Mouse (Mus musculus) neural tube, embryonic 12.5 days (tissue): ENCODE measurements around the gene Fdxr. TPM values are rescaled to one million over a fixed set of nuclear protein-coding genes. Genes with fewer than 3 reads are reported as not detected.
A peak's percentile ranks its signal among the peaks of the same experiment; 100 is the strongest.

Experiments
- ATAC-seq: fragments of 200-750 bp; cut with Nextera tagmentation; 2 replicates; pipeline ENCODE4 v1.8.0; 2017; ENCODE audit warnings: low read depth, mild to moderate bottlenecking, moderate TSS enrichment, moderate library complexity; ENCODE audit not compliant: low FRiP score
- H3K27ac ChIP-seq: fragments of 300-500 bp; sonication (generic); 2 replicates; pipeline ENCODE4 v1.5.1; 2016
- H3K27me3 ChIP-seq: fragments of 300-500 bp; sonication (generic); replicated peaks from 2 replicates; pipeline ENCODE4 v1.6.1; 2016; ENCODE audit warnings: mild to moderate bottlenecking
- H3K36me3 ChIP-seq: fragments of 300-500 bp; sonication (generic); 2 replicates; pipeline ENCODE4 v1.6.1; 2016; ENCODE audit warnings: mild to moderate bottlenecking
- H3K4me1 ChIP-seq: fragments of 300-500 bp; sonication (generic); 2 replicates; pipeline ENCODE4 v1.6.1; 2016
- H3K4me2 ChIP-seq: fragments of 300-500 bp; sonication (generic); replicated peaks from 2 replicates; pipeline ENCODE4 v1.6.1; 2016; ENCODE audit warnings: mild to moderate bottlenecking
- H3K4me3 ChIP-seq: fragments of 300-500 bp; sonication (generic); 2 replicates; pipeline ENCODE4 v1.5.1; 2016
- H3K9ac ChIP-seq: fragments of 300-500 bp; sonication (generic); 2 replicates; pipeline ENCODE4 v1.6.1; 2016; ENCODE audit warnings: mild to moderate bottlenecking
- H3K9me3 ChIP-seq: fragments of 300-500 bp; sonication (generic); 2 replicates; pipeline ENCODE4 v1.6.1; 2016; ENCODE audit warnings: mild to moderate bottlenecking
- WGBS: fragments of 180-500 bp; shearing (Covaris S2); methylation state at CpG from one replicate; pipeline ENCODE4 v1.1.7; 2016; 5-methylcytosine and 5-hydroxymethylcytosine counted together
- polyA plus RNA-seq: library from polyadenylated mRNA; unstranded; fragments of >200 nt; fragmentation: Nextera tagmentation; extraction: Ambion mirVana; gene quantifications from 2 replicates; pipeline ENCODE4 v1.2.1, GENCODE M21; 2016

The Fdxr gene
- polyA plus RNA-seq, 1 experiment from 2014 or later = 16.4 TPM

- no peak overlapping the region for H3K27ac ChIP-seq
- H3K4me1 ChIP-seq = 0 out of 2 replicates have a peak, but pooled peaks cover 4% of the 10 kb centered on the region
- no peak overlapping the region for H3K4me3 ChIP-seq
- H3K4me2 ChIP-seq = no peak overlapping the region
- 81% methylated on average over 19 of the region's 19 CpGs for WGBS
- H3K27me3 ChIP-seq = no peaks in the 10 kb centered on the region
- H3K9ac ChIP-seq = no peak overlapping the region
- no peak for ATAC-seq
- no peaks in the 10 kb centered on the region for H3K36me3 ChIP-seq
- no peaks in the 10 kb centered on the region for H3K9me3 ChIP-seq
Measured at GRCm38 (mm10) chr11:115286201-115286993, 9.5 kb upstream of the Fdxr start.

GRCm38 (mm10) chr11:115285282-115285681 lies 8.4 kb upstream of the Fdxr start:
- no peak overlapping the region for H3K4me2 ChIP-seq
- no peak overlapping the region for H3K9ac ChIP-seq
- no peaks in the 10 kb centered on the region for H3K36me3 ChIP-seq
- no peak overlapping the region for H3K27ac ChIP-seq
- H3K4me3 ChIP-seq = no peak overlapping the region
- H3K9me3 ChIP-seq = no peaks in the 10 kb centered on the region
- no peak for ATAC-seq
- H3K4me1 ChIP-seq = 0 out of 2 replicates have a peak, but pooled peaks cover 4% of the 10 kb centered on the region
- 77% methylated on average over 4 of the region's 4 CpGs for WGBS
- no peaks in the 10 kb centered on the region for H3K27me3 ChIP-seq

GRCm38 (mm10) chr11:115283891-115284620 lies 7.2 kb upstream of the Fdxr start:
- Histone ChIP-seq H3K9ac (no peak overlapping the region), H3K4me1 (0 out of 2 replicates have a peak, but pooled peaks cover 4% of the 10 kb centered on the region), H3K36me3 (no peaks in the 10 kb centered on the region), H3K27ac (no peak overlapping the region), H3K9me3 (no peaks in the 10 kb centered on the region), H3K27me3 (no peaks in the 10 kb centered on the region), H3K4me2 (no peak overlapping the region), H3K4me3 (no peak overlapping the region)
- ATAC-seq = no peak
- WGBS = 87% methylated on average over 12 of the region's 12 CpGs

DNA sequence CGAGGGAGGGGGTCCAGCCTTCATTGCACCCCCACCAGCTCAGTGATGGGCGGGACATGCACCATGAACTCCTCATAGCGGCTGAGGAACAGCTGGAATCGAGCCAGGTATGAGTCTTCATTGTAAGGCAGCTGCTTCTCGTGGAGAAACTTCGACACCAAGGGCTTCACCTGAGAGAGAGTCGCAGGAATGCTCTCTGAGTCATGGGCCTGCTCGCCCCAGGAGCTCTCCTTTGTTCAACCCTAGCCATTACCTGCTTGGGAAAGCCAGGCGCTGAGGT lies 6.6 kb upstream of the Fdxr start:
- Histone ChIP-seq H3K4me2 (no peak overlapping the region), H3K27me3 (no peaks in the 10 kb centered on the region), H3K27ac (no peak overlapping the region), H3K9me3 (no peaks in the 10 kb centered on the region), H3K4me3 (no peak overlapping the region), H3K9ac (no peak overlapping the region), H3K36me3 (no peaks in the 10 kb centered on the region), H3K4me1 (0 out of 2 replicates have a peak, but pooled peaks cover 4% of the 10 kb centered on the region)
- 76% methylated on average over 9 of the region's 9 CpGs for WGBS
- no peak for ATAC-seq

DNA sequence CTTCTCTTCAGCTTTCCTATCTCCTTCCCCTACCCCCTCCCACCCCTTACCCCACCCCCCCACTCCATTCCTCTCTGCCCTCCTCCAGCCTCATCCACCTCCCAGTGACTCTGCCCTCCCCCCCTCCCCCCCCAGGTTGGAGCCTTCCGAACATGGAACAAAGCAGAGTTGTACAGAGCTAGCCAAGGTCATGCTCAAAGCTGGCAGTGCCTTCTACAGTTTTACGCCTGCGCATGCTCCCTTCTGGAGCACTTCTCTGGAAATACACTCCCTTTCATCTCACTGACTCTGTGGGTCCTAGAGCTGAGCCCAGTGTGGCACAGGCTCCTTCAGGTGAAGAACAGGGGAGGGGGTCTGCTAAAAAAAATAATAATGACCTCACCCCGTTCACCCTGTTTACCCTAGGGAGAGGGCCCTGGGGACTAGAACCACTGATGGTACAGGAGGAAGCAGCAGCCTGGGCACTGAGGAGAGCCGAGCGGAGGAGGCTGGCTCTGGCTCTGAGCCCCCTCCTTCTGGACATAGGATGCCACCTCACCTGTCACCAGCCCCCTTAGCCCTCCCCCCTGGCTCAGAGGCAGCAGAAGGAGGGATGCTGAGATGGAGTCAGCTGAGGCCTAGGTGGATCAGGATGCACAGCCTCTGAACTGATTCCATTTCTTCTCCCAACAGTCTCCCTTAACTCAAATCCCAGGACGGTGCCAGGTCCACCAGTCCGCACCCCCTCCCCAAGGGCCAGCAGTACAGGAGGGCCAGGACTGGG lies 6.1 kb upstream of the Fdxr start:
- no peak for ATAC-seq
- no peak overlapping the region for H3K4me3 ChIP-seq
- no peaks in the 10 kb centered on the region for H3K27me3 ChIP-seq
- H3K9me3 ChIP-seq = no peaks in the 10 kb centered on the region
- WGBS = 87% methylated on average over 8 of the region's 8 CpGs
- H3K4me1 ChIP-seq = peaks cover 6% of the 10 kb centered on the region
- no peak overlapping the region for H3K27ac ChIP-seq
- H3K4me2 ChIP-seq = no peak overlapping the region
- no peaks in the 10 kb centered on the region for H3K36me3 ChIP-seq
- no peak overlapping the region for H3K9ac ChIP-seq

DNA sequence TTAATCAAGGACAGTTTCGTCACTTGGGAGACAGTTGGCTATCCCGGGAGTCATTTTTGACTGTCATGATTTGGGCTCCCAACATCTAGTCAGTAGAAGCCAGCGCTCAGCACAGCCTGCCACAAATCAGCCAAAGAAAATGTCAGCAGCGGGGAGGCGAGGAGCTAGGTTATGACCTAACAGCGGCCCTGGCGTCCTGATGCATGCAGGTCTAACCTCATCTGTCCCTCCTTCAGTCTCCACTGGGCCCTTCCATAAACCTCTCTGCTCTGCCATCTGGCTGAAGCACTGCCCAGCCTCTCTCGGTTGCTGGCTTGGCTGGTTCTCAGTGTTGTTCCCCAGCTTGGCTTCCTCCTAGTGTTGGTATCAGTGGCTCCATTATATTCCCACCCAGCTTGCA lies 5.4 kb upstream of the Fdxr start:
- no peak overlapping the region for H3K4me3 ChIP-seq
- H3K4me2 ChIP-seq = no peak overlapping the region
- no peaks in the 10 kb centered on the region for H3K27me3 ChIP-seq
- no peaks in the 10 kb centered on the region for H3K9me3 ChIP-seq
- no peak overlapping the region for H3K27ac ChIP-seq
- H3K9ac ChIP-seq = no peak overlapping the region
- 75% methylated on average over 8 of the region's 8 CpGs for WGBS
- H3K36me3 ChIP-seq = no peaks in the 10 kb centered on the region
- H3K4me1 ChIP-seq = peaks cover 10% of the 10 kb centered on the region
- no peak for ATAC-seq

DNA sequence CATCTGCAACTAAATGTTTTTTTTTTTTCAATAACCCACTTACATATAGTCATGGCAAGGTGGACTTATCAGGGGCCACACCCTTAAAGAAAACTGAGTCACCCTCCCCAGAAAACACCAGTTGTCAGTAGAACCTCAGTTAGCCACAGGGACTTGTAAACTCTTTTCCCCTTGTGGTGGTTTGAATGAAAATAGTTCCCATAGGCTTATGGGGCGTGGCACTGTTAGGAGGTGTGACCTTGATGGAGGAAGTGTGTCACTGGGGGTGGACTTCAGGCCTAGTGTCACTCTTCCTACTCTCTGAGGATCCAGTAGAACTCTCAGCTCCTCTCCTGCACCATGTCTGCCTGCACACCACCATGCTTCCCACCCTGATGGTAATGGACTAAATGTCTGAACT lies 2.9 kb upstream of the Fdxr start:
- Histone ChIP-seq H3K36me3 (no peaks in the 10 kb centered on the region), H3K4me1 (peaks cover 22% of the 10 kb centered on the region), H3K9ac (no peak overlapping the region), H3K9me3 (no peaks in the 10 kb centered on the region), H3K27me3 (no peaks in the 10 kb centered on the region), H3K27ac (no peak overlapping the region), H3K4me2 (no peak overlapping the region), H3K4me3 (no peak overlapping the region)
- 62% methylated on average over 1 of the region's 1 CpGs for WGBS
- no peak for ATAC-seq

DNA sequence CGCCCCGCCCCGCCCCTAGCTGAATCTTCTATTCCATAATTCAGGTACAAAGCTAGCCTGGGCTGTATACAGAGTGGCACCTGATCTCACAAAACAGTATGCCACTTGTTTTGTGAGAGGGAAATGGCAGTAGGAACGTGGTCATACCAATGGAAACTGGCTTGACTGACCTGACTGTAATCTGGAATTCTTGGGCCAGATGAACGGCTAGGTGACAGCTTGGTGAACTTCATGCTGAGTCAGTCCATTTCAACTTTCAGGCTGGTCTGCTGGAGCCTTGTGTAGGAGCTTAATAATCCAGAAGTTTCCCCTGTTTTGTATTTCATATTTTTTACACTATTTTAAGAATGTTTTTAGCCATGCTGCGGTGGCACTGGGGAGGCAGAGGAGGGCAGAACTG lies 1.3 kb upstream of the Fdxr start:
- H3K27ac ChIP-seq = no peak overlapping the region
- no peaks in the 10 kb centered on the region for H3K36me3 ChIP-seq
- H3K4me1 ChIP-seq = peaks cover 22% of the 10 kb centered on the region
- H3K27me3 ChIP-seq = no peaks in the 10 kb centered on the region
- peak overlapping the region; percentile 70 for H3K4me2 ChIP-seq
- no peaks in the 10 kb centered on the region for H3K9me3 ChIP-seq
- WGBS = 79% methylated on average over 6 of the region's 6 CpGs
- H3K9ac ChIP-seq = no peak overlapping the region
- ATAC-seq = no peak
- no peak overlapping the region for H3K4me3 ChIP-seq

DNA sequence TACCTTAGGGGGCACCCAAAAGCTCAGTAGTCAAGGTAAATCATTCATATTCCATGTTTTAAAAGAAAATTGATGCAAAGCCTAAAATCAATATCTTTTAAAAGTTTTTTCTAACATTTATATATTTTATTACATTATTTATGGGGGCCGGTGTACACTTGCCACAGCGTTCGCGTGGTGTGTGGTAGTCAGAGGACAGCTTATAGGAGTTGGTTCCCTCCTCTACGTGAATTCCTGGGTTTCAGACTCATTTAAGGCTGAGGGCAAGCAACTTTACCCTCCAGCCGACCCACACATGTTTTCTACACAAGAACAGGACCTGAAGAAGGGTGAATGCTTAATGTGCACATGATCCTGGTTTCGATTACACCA lies 740 bp upstream of the Fdxr start:
- Histone ChIP-seq H3K36me3 (no peaks in the 10 kb centered on the region), H3K27ac (no peak overlapping the region)

DNA sequence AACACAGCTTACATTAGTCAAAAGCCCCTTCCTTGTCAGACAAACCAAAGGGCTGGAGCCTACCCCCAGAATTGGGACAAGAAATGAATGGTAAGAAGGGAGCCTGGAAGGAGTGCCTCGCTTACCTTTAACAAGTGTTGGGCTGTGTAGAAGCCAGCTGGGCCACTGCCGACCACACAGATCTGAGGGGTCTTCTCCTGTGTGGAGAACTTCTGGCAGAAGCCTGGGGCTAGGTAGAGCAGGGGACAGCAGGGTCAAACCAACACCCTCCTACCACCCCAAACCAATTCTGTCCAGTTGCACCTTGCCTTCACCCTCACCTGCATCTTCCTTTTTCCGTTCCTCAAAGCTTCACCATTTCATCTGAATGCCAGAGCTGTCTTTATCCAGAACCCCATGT lies 896 bp downstream of the Fdxr start:
- peaks cover 22% of the 10 kb centered on the region for H3K4me1 ChIP-seq
- peak overlapping the region; percentile 85 for H3K4me2 ChIP-seq
- WGBS = 58% methylated on average over 3 of the region's 3 CpGs
- peaks cover 4% of the 10 kb centered on the region; the same call in 1 of the 2 replicates for H3K36me3 ChIP-seq
- 0 out of 2 replicates have a peak overlapping the region, but pooled peaks have one; percentile 60 for H3K27ac ChIP-seq
- no peaks in the 10 kb centered on the region for H3K27me3 ChIP-seq
- H3K9ac ChIP-seq = peak overlapping the region; percentile 80
- peak overlapping the region; percentile 62 for H3K4me3 ChIP-seq
- no peak for ATAC-seq
- no peaks in the 10 kb centered on the region for H3K9me3 ChIP-seq

More for the DNA sequence above, 740 bp upstream of the Fdxr start:
- 24% methylated on average over 7 of the region's 7 CpGs for WGBS
- no peaks in the 10 kb centered on the region for H3K9me3 ChIP-seq
- ATAC-seq = no peak
- H3K27me3 ChIP-seq = no peaks in the 10 kb centered on the region
- H3K4me1 ChIP-seq = peaks cover 22% of the 10 kb centered on the region
- peak overlapping the region; percentile 55 for H3K4me3 ChIP-seq
- H3K9ac ChIP-seq = peak overlapping the region; percentile 45
- H3K4me2 ChIP-seq = peak overlapping the region; percentile 70

DNA sequence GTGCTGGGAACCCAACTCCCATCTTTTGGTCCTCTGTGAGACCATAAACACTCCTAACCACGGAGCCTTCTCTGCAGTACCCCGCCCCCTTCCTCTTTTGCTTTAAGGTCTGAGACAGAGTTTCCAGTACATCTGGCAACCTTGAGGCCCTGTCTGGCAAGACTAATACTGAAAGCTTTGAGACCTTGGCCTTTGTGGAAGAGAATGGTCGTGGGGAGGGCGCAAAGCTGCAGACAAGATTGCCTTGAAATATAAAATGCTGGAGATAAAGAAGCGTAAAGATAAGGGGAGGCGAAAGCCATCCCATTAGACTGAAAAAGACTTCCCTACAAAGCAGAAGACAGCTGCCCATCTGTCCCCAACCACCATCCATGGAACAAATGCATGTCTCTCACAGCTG lies 1.3 kb downstream of the Fdxr start:
- peak overlapping the region; percentile 85 for H3K4me2 ChIP-seq

DNA sequence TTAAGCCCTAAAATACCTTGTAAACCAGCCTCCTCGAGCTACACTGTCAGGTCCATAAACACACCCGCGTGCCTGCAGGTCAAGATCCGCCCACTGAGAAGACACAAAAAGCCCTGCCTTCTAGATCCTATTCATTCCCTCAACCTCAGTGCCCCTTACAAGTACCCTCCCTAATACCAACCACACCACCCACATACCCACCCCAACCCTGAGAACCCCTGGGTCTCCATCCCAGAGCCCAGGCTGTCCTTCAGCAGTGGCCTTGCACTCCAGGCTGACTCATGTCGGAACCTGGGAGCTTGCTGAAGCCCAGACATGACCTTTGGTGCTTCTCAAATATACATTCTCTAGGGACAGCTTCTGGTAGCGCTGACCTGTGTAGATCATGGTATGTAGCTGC lies 2.1 kb downstream of the Fdxr start:
- Histone ChIP-seq H3K4me2 (peak overlapping the region; percentile 12; the same call in 1 of the 2 replicates), H3K9me3 (no peaks in the 10 kb centered on the region), H3K4me3 (no peak overlapping the region), H3K27me3 (no peaks in the 10 kb centered on the region), H3K36me3 (peaks cover 4% of the 10 kb centered on the region; the same call in 1 of the 2 replicates), H3K9ac (no peak overlapping the region), H3K27ac (no peak overlapping the region), H3K4me1 (peaks cover 22% of the 10 kb centered on the region)
- no peak for ATAC-seq
- 81% methylated on average over 6 of the region's 6 CpGs for WGBS

More for the DNA sequence above, 1.3 kb downstream of the Fdxr start:
- H3K4me3 ChIP-seq = no peak overlapping the region
- H3K4me1 ChIP-seq = peaks cover 22% of the 10 kb centered on the region
- H3K36me3 ChIP-seq = peaks cover 4% of the 10 kb centered on the region; the same call in 1 of the 2 replicates
- no peak for ATAC-seq
- H3K27ac ChIP-seq = no peak overlapping the region
- H3K9me3 ChIP-seq = no peaks in the 10 kb centered on the region
- H3K9ac ChIP-seq = no peak overlapping the region
- no peaks in the 10 kb centered on the region for H3K27me3 ChIP-seq
- WGBS = 88% methylated on average over 6 of the region's 6 CpGs
